Comparison of ENCODE assay signal across 23 mouse cellular contexts in genomic region chr7:67430987-67431386, GRCm38 (mm10). TPM values are rescaled to one million over a fixed set of nuclear protein-coding genes. Genes with fewer than 3 reads are reported as not detected.
DNase-seq lines count a peak whose midpoint lies in the region; ATAC-seq and TF ChIP-seq lines count a peak whose summit lies in the region.
"Had no signal": no experiment of that assay in that cellular context is flagged by ENCODE, and none has a peak within 500 bp of the region (broad histone marks: within the 10 kb centered on the region; RNA-seq: fewer than 3 reads in every experiment).

No protein-coding gene starts in this region.

- no peak for TF ChIP-seq CTCF in cerebellum, adult 2 months (IDR thresholded peaks at IDR 0.05; ENCODE audit: borderline replicate concordance, insufficient read depth, low read depth, low read length)

- H3K4me1 ChIP-seq in cerebellum, adult 2 months (ENCODE audit: control insufficient read depth, insufficient read depth, low read length), result no peaks in the 10 kb centered on the region

- peak; percentile 70 for DNase-seq in 416B (ENCODE audit: low read depth)
- DNase-seq in CD4-positive helper T cell, adult 2 months (ENCODE audit: low read depth, low spot score), result peak; percentile 7
- DNase-seq in retina, postnatal 1 day, result no peak
- DNase-seq in layer of hippocampus, postnatal 14 days (ENCODE audit: low spot score in 2 of 2), result no peak
- DNase-seq in cerebellum, adult 2 months, result no peak
- DNase-seq: adrenal gland, postnatal 14 days; B cell, adult 2 months; cerebellum, adult 11-12 months; cerebellum, adult 9-11 months; cerebellum, postnatal 36 days; forebrain, postnatal 0 days; gastrocnemius, adult 2 months; gastrocnemius, postnatal 25 days; heart, postnatal 4 days had no signal

- H3K27ac ChIP-seq in cerebellum, adult 2 months (ENCODE audit: insufficient read depth, low read length), result no peak overlapping the region
- H3K27ac ChIP-seq: embryonic facial prominence, embryonic 10.5 days; forebrain, embryonic 13.5 days; gastrocnemius, adult 2 months; heart, embryonic 13.5 days; hindbrain, embryonic 12.5 days had no signal

- H3K27me3 ChIP-seq in cerebellum, adult 2 months (ENCODE audit: control insufficient read depth, insufficient read depth, low read length), result no peaks in the 10 kb centered on the region
- H3K27me3 ChIP-seq: forebrain, embryonic 13.5 days; heart, embryonic 13.5 days; hindbrain, embryonic 12.5 days; Patski had no signal

- TF ChIP-seq POLR2A in cerebellum, adult 2 months (IDR thresholded peaks at IDR 0.05; ENCODE audit: borderline replicate concordance, insufficient read depth, low read length), result no peak

- no peak overlapping the region for H3K4me3 ChIP-seq in cerebellum, adult 2 months (replicated peaks; ENCODE audit: insufficient read depth, low read depth, low read length)
- H3K4me3 ChIP-seq: embryonic facial prominence, embryonic 10.5 days; forebrain, embryonic 13.5 days; gastrocnemius, adult 2 months; heart, embryonic 13.5 days; hindbrain, embryonic 12.5 days had no signal

- ATAC-seq in granulocyte monocyte progenitor cell, adult 5-6 weeks (replicated peaks; ENCODE audit: poor library complexity, severe bottlenecking), result peak; percentile 38
- ATAC-seq in megakaryocyte progenitor cell, adult 5-6 weeks (replicated peaks; ENCODE audit: poor library complexity), result peak; percentile 51
- ATAC-seq: activated CD4-positive, CD25-positive, alpha-beta regulatory T cell, adult 4 months; forebrain, embryonic 13.5 days; forebrain, postnatal 0 days; hindbrain, embryonic 16.5 days; Patski had no signal

- WGBS in cerebellum, adult 2 months, result 90% methylated on average over 7 of the region's 7 CpGs

RNA-seq across cellular contexts. Expression of gene Mef2a, which starts 58.3 kb away (rescaled TPM):
- 28.6 and 31.9 TPM in 2 replicates for total RNA-seq in granulocyte monocyte progenitor cell, adult 5-6 weeks (2014; fragmentation: Nextera tagmentation)
- total RNA-seq in granulocyte monocyte progenitor cell, adult 5-6 weeks (2017), result 20.5 and 21.2 TPM in 2 replicates
- total RNA-seq in megakaryocyte progenitor cell, adult 5-6 weeks (2015), result 36.4 and 43.9 TPM in 2 replicates
- total RNA-seq in megakaryocyte progenitor cell, adult 5-6 weeks (2017), result 15.0 and 18.4 TPM in 2 replicates
- 100 to 1,000 TPM; 143 to 146 TPM for total RNA-seq in layer of hippocampus, postnatal 14 days (2021)
- 59.1 and 69.7 TPM in 2 replicates for polyA plus RNA-seq in cerebellum, adult 2 months (2012; rRNA removed)

Comparison
In these comparisons a context has a peak if more than half of its experiments do, and no peak if none do; other contexts are left out.
1. DNase-seq: peak in 416B (single experiment) and CD4-positive helper T cell, adult 2 months (single experiment); none in retina, postnatal 1 day (single experiment), layer of hippocampus, postnatal 14 days (0 of 2) and cerebellum, adult 2 months (0 of 2).